Mouse (Mus musculus) spleen, postnatal 4 days (tissue): ENCODE data around the gene Tox2.

Experiments used
- DNase-seq, 2 experiments: peaks; one replicate each; pipeline ENCODE4 v3.0.0; 2022; ENCODE audit warnings: low spot score in 2 of 2

Tox2 gene

GRCm38 (mm10) chr2:163202884-163203634 lies at the start of gene Tox2:
Gene Tox2, plus strand, starts transcription at chr2:163203125.
- DNase-seq: no peak

GRCm38 (mm10) chr2:163154673-163155072 lies 48.3 kb upstream of the Tox2 start:
- no peak for DNase-seq

GRCm38 (mm10) chr2:163158979-163159378 lies 43.9 kb upstream of the Tox2 start:
- DNase-seq: no peak

GRCm38 (mm10) chr2:163164461-163164990 lies 38.4 kb upstream of the Tox2 start:
- no peak for DNase-seq

GRCm38 (mm10) chr2:163166067-163166805 lies 36.7 kb upstream of the Tox2 start:
- no peak for DNase-seq

GRCm38 (mm10) chr2:163171891-163172290 lies 31.0 kb upstream of the Tox2 start:
- DNase-seq: no peak

- DNase-seq: no peak
Measured at GRCm38 (mm10) chr2:163174066-163174465, 28.9 kb upstream of the Tox2 start.

GRCm38 (mm10) chr2:163175831-163176230 lies 27.1 kb upstream of the Tox2 start:
- DNase-seq: no peak

- no peak for DNase-seq
Measured at GRCm38 (mm10) chr2:163176502-163176901, 26.4 kb upstream of the Tox2 start.

GRCm38 (mm10) chr2:163187552-163187951 lies 15.4 kb upstream of the Tox2 start:
- DNase-seq: no peak

GRCm38 (mm10) chr2:163189596-163189995 lies 13.3 kb upstream of the Tox2 start:
- no peak for DNase-seq

GRCm38 (mm10) chr2:163190004-163190441 lies 12.9 kb upstream of the Tox2 start:
- DNase-seq: no peak

GRCm38 (mm10) chr2:163192485-163192884 lies 10.4 kb upstream of the Tox2 start:
- no peak for DNase-seq

- DNase-seq: no peak
Measured at GRCm38 (mm10) chr2:163194015-163194414, 8.9 kb upstream of the Tox2 start.

- DNase-seq: no peak
Measured at GRCm38 (mm10) chr2:163194543-163194942, 8.4 kb upstream of the Tox2 start.

GRCm38 (mm10) chr2:163195106-163195833 lies 7.7 kb upstream of the Tox2 start:
- no peak for DNase-seq

- DNase-seq: no peak
Measured at GRCm38 (mm10) chr2:163195834-163196145, 7.1 kb upstream of the Tox2 start.

GRCm38 (mm10) chr2:163201897-163202296 lies 1.0 kb upstream of the Tox2 start:
- DNase-seq: no peak

GRCm38 (mm10) chr2:163202553-163202883 lies 407 bp upstream of the Tox2 start:
- DNase-seq: no peak

- DNase-seq: no peak
Measured at GRCm38 (mm10) chr2:163203635-163204547, 966 bp downstream of the Tox2 start.

GRCm38 (mm10) chr2:163204548-163205261 lies 1.8 kb downstream of the Tox2 start:
- no peak for DNase-seq
